Mouse (Mus musculus): Measurements from ENCODE around the gene Auts2. TPM values are rescaled to one million over a fixed set of nuclear protein-coding genes. Genes with fewer than 3 reads are reported as not detected.

Gene Auts2
- polyA plus RNA-seq, 1 experiment = 0.01 TPM

DNA sequence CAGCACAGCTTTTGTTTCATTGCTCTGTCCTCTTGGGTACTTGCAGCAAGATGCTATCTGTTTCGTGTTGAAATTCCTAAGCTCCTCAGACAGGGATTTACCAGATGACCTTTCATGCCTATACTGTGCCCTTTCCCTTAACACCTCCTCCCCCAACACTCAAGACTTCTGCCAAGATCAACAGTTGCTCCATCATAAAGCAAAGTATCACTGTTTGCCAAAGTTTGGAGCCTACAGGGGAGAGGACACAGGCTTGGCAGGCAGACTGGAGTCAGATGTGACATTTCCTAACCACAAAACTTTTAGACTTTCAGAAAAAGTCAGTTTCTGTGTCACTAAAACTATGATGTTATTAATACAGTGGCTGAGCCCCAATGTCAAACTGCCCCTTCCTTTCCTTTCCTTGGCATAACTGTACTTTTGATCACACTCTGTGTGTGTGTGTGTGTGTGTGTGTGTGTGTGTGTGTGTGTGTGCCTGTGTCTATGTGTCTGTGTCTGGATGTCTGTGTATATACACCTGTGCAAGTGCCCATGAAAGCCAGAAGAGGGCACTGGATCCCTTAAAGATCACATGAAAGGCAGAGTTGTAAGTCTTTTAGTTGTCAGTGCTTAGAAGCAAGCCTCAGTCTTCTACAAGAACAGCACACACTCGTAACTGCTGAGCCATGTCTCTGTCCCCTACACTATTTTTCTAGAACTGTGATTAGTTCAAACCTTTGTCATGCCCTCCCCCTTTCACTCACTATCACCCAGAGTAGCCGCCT is 213.8 kb downstream of the Auts2 start:
- Histone ChIP-seq H3K9me3 (ENCODE audit: control insufficient read depth, low read length) (no peaks in the 10 kb centered on the region), H3K4me1 (ENCODE audit: control insufficient read depth) (no peaks in the 10 kb centered on the region), H3K36me3 (ENCODE audit: control insufficient read depth) (no peaks in the 10 kb centered on the region), H3K27me3 (ENCODE audit: control insufficient read depth) (no peaks in the 10 kb centered on the region), H3K4me3 (replicated peaks) (no peak overlapping the region)
- TF ChIP-seq GATA1 (IDR thresholded peaks at IDR 0.05; ENCODE audit: low read length) (no peak), TAL1 (IDR thresholded peaks at IDR 0.05; ENCODE audit: low read length) (no peak)

DNA sequence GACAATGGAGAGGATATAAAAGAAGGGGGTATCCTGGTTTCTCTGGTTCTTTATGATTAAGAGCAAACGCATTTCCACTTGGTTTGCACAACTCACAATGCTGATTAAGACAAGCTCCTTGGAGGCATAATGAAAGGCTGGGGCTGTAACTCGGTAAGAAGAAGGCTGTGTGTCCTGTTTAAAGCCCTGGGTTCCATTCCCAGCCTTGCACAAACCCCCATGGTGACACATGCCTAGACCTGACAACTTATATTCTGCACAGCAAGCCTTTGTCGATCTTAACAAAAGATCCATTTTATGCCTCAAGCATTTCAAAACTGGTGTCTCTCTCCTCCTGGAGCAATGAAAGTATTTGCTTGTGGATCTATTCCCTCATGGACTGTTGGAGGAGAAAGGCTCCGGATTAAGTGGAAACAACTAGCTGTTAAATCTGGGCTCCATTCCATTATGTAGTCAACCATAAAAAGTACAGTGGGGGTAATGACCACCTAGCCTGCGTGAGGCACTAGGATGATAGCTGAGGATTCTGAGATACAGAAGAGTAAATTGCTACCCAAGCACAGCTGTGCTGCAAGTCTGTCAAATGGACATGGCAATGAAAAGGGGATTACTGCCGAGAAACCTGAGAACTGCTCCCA is 218.8 kb downstream of the Auts2 start:
- Histone ChIP-seq H3K9me3 (ENCODE audit: control insufficient read depth, low read length) (no peaks in the 10 kb centered on the region), H3K27me3 (ENCODE audit: control insufficient read depth) (no peaks in the 10 kb centered on the region), H3K4me3 (replicated peaks) (no peak overlapping the region), H3K4me1 (ENCODE audit: control insufficient read depth) (no peaks in the 10 kb centered on the region), H3K36me3 (ENCODE audit: control insufficient read depth) (no peaks in the 10 kb centered on the region)
- TF ChIP-seq GATA1 (IDR thresholded peaks at IDR 0.05; ENCODE audit: low read length) (no peak), TAL1 (IDR thresholded peaks at IDR 0.05; ENCODE audit: low read length) (no peak)

DNA sequence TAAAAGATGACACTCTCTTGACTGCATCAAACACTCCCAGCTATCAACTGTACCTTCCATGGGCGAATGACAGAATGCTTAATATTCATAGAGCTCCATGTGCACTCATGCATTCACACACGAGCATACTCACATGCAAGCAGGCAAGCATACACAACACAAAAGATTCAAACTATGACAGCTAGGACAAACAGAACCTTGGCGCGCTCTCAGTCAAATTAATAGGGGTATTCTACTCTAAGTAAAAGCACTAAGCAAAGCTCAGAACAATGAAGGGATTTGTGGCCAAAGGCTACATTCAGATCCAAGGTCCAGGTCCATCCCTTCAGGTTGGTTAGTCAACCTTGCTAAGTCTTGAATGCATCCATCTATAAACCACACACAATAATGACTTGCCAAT is 219.5 kb downstream of the Auts2 start:
- no peak for TF ChIP-seq GATA1 (IDR thresholded peaks at IDR 0.05; ENCODE audit: low read length)
- no peak for TF ChIP-seq TAL1 (IDR thresholded peaks at IDR 0.05; ENCODE audit: low read length)
- Histone ChIP-seq H3K9me3 (ENCODE audit: control insufficient read depth, low read length) (no peaks in the 10 kb centered on the region), H3K4me3 (replicated peaks) (no peak overlapping the region), H3K27me3 (ENCODE audit: control insufficient read depth) (no peaks in the 10 kb centered on the region), H3K36me3 (ENCODE audit: control insufficient read depth) (no peaks in the 10 kb centered on the region), H3K4me1 (ENCODE audit: control insufficient read depth) (no peaks in the 10 kb centered on the region)

DNA sequence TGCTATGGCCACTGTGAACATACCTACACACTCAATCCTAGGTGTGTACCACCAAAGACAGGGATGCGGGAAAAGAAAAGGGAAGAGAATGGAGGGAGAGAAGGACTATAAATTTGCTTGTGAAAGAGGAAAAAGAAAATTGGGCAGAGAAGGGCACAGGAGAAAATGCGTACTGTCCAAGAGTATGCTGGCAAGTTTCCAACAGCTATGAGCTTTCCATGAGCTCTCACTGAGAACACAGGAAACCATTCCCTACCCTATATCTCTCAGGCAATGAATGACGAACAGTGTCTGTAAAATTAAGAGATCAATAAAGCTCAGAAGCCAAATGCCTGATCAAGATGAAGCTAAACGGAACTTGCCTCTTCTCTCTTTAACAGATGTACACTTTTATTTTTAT is 220.2 kb downstream of the Auts2 start:
- no peak overlapping the region for H3K4me3 ChIP-seq (replicated peaks)
- no peaks in the 10 kb centered on the region for H3K36me3 ChIP-seq (ENCODE audit: control insufficient read depth)
- no peak for TF ChIP-seq GATA1 (IDR thresholded peaks at IDR 0.05; ENCODE audit: low read length)
- TF ChIP-seq TAL1 (IDR thresholded peaks at IDR 0.05; ENCODE audit: low read length) = no peak
- no peaks in the 10 kb centered on the region for H3K9me3 ChIP-seq (ENCODE audit: control insufficient read depth, low read length)
- H3K27me3 ChIP-seq (ENCODE audit: control insufficient read depth) = no peaks in the 10 kb centered on the region
- H3K4me1 ChIP-seq (ENCODE audit: control insufficient read depth) = no peaks in the 10 kb centered on the region

DNA sequence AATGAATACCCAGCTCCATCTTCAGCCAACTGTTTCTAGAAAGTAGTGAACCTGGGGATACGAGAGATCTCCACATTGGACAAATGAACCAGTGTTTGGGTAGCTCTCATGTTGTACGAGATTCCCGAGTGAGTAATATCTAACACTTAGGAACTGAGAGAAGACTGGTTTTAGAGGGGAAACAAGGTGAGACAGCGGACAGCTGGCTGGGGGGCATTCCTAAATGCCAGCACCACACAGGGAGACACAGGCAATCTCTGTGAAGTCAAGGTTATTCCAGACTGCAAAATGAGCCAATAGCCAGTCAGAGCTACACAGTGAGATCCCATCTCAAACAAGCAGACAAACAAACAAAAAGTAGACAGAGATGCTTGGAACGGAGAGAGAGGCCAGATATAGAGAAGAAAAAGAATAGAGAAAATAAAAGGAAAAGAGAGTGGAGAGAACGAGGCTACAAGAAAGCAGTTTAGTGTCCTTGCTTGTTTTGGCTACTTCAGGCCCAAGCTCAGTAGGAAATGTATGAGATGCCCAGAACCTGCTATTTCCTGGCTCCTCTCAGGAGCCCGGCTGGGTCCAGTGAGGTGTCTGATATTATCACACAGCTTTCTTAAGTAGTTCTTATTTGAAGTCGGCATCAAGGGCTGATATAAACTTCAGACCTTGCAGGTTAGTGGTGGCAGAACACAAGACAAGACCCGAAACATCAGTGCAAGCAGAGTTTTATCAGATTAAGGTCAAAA is 224.9 kb downstream of the Auts2 start:
- H3K27me3 ChIP-seq (ENCODE audit: control insufficient read depth) = no peaks in the 10 kb centered on the region
- no peaks in the 10 kb centered on the region for H3K4me1 ChIP-seq (ENCODE audit: control insufficient read depth)
- H3K4me3 ChIP-seq (replicated peaks) = no peak overlapping the region
- H3K36me3 ChIP-seq (ENCODE audit: control insufficient read depth) = no peaks in the 10 kb centered on the region
- TF ChIP-seq GATA1 (IDR thresholded peaks at IDR 0.05; ENCODE audit: low read length) (no peak), TAL1 (IDR thresholded peaks at IDR 0.05; ENCODE audit: low read length) (no peak)
- H3K9me3 ChIP-seq (ENCODE audit: control insufficient read depth, low read length) = no peaks in the 10 kb centered on the region

DNA sequence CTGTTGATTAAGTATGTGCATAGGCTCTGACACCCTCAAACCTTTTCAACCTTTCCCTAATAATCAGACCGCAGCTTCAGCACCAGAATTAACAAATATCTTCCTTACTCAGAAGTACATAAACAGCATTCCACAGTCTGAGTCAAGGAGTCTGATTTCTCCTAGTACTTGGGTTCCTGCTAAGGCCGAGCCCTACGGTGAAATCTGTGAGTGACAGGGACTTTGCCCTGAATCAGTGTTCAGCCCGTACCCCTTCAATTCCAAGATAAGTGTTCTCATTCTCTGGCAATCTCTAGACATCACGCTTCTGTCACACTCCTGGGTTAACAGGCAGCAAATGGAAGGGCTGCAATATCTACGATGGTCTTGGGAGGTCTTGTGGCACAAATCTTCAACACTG is 226.2 kb downstream of the Auts2 start:
- no peak overlapping the region for H3K4me3 ChIP-seq (replicated peaks)
- no peaks in the 10 kb centered on the region for H3K27me3 ChIP-seq (ENCODE audit: control insufficient read depth)
- no peaks in the 10 kb centered on the region for H3K36me3 ChIP-seq (ENCODE audit: control insufficient read depth)
- no peaks in the 10 kb centered on the region for H3K9me3 ChIP-seq (ENCODE audit: control insufficient read depth, low read length)
- no peak for TF ChIP-seq TAL1 (IDR thresholded peaks at IDR 0.05; ENCODE audit: low read length)
- no peak for TF ChIP-seq GATA1 (IDR thresholded peaks at IDR 0.05; ENCODE audit: low read length)
- no peaks in the 10 kb centered on the region for H3K4me1 ChIP-seq (ENCODE audit: control insufficient read depth)

DNA sequence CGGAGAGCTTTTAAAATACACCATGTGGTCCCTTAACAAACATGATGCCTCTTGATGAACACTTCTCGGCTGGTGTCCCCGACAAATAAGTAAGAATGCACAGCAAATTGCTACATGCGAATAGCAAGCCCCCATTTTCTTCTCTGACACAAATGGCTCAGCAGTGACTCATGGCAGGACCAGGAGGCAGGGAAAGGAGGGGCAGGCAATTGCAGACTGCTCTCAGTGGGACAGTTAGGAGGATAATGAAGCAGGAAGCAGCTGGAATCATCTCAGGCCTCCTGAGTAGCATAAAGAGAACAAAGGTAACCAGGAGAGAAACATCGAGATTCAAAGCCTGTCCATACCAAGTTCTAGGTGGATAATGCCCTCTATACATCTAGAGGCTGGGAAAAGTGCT is 228.8 kb downstream of the Auts2 start:
- H3K4me1 ChIP-seq (ENCODE audit: control insufficient read depth) = no peaks in the 10 kb centered on the region
- H3K4me3 ChIP-seq (replicated peaks) = no peak overlapping the region
- no peaks in the 10 kb centered on the region for H3K36me3 ChIP-seq (ENCODE audit: control insufficient read depth)
- TF ChIP-seq GATA1 (IDR thresholded peaks at IDR 0.05; ENCODE audit: low read length) (no peak), TAL1 (IDR thresholded peaks at IDR 0.05; ENCODE audit: low read length) (no peak)
- H3K27me3 ChIP-seq (ENCODE audit: control insufficient read depth) = no peaks in the 10 kb centered on the region
- H3K9me3 ChIP-seq (ENCODE audit: control insufficient read depth, low read length) = no peaks in the 10 kb centered on the region

DNA sequence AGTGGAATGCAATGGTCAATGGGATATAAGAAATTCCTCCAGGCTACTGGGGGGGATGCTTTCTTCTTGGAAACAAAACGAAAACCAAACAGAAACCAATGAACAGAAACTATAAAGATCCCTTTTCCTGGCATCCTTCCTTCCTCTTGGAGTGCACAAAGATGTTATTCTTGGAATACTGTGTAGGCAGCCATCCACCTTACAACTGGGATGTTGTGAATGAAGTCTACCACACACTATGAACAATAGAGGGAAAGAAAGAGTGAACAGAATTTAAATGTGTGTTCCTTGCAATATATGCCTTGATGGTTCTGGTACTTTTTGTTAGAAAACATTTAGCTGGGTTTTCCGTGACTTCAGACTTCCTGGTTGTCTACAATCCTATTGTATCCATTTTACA is 236.1 kb downstream of the Auts2 start:
- TF ChIP-seq TAL1 (IDR thresholded peaks at IDR 0.05; ENCODE audit: low read length) = no peak
- H3K9me3 ChIP-seq (ENCODE audit: control insufficient read depth, low read length) = no peaks in the 10 kb centered on the region

DNA sequence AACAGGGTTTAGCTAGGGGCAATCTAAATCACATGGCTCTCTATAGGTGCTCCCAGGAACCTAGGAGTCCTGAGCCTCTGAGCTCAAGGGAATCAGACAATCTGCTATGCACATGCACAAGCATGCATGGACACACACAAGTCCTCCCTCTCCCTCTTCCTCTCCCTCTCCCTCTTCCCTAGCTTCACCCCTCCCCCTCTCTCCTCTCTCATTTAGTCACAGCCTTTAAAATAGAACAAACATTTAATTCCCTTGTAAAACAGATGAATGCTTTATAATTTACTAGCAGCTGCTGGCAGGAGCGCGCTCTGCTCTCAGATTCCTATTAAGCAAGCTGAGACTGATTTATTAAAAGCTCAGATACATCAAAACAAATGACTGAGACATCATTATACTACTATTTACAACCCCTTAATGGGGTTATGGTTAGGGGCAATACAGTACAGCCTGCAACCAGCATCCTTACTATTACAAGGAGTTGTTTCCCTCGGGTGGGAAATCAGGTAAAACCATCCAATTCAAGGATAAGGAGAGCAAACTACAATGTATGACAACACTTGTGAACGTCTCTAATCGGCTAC is 237.7 kb downstream of the Auts2 start:
- no peaks in the 10 kb centered on the region for H3K9me3 ChIP-seq (ENCODE audit: control insufficient read depth, low read length)
- H3K27me3 ChIP-seq (ENCODE audit: control insufficient read depth) = no peaks in the 10 kb centered on the region
- no peak for TF ChIP-seq TAL1 (IDR thresholded peaks at IDR 0.05; ENCODE audit: low read length)
- TF ChIP-seq GATA1 (IDR thresholded peaks at IDR 0.05; ENCODE audit: low read length) = no peak
- H3K36me3 ChIP-seq (ENCODE audit: control insufficient read depth) = no peaks in the 10 kb centered on the region
- H3K4me3 ChIP-seq (replicated peaks) = no peak overlapping the region
- no peaks in the 10 kb centered on the region for H3K4me1 ChIP-seq (ENCODE audit: control insufficient read depth)

More for the DNA sequence above, 236.1 kb downstream of the Auts2 start:
- no peaks in the 10 kb centered on the region for H3K36me3 ChIP-seq (ENCODE audit: control insufficient read depth)
- no peaks in the 10 kb centered on the region for H3K27me3 ChIP-seq (ENCODE audit: control insufficient read depth)
- no peaks in the 10 kb centered on the region for H3K4me1 ChIP-seq (ENCODE audit: control insufficient read depth)
- H3K4me3 ChIP-seq (replicated peaks) = no peak overlapping the region
